Mouse (Mus musculus) neural tube, embryonic 11.5 days (tissue): Measurements from ENCODE around the gene Tshz2. TPM values are rescaled to one million over a fixed set of nuclear protein-coding genes. Genes with fewer than 3 reads are reported as not detected.

Source experiments
- ATAC-seq: fragments of 200-750 bp; cut with Nextera tagmentation; 2 replicates; pipeline ENCODE4 v1.8.0; 2017; ENCODE audit warnings: moderate number of reproducible peaks, mild to moderate bottlenecking, moderate TSS enrichment, moderate library complexity; ENCODE audit not compliant: insufficient read depth, low FRiP score, low TSS enrichment
- DNase-seq: peaks from one replicate; pipeline ENCODE4 v3.0.0-alpha.2; 2015; ENCODE audit warnings: low spot score
- H3K27ac ChIP-seq: fragments of 300-500 bp; sonication (generic); 2 replicates; pipeline ENCODE4 v1.5.1; 2014; ENCODE audit warnings: low read depth, mild to moderate bottlenecking, low read length
- H3K27me3 ChIP-seq: fragments of 300-500 bp; sonication (generic); 2 replicates; pipeline ENCODE4 v1.6.1; 2014; ENCODE audit warnings: mild to moderate bottlenecking, low read length, mixed read lengths; ENCODE audit not compliant: control insufficient read depth, insufficient read depth
- H3K36me3 ChIP-seq: fragments of 300-500 bp; sonication (generic); 2 replicates; pipeline ENCODE4 v1.6.1; 2014; ENCODE audit warnings: mild to moderate bottlenecking, low read length, moderate library complexity, mixed read lengths; ENCODE audit not compliant: control insufficient read depth, insufficient read depth
- H3K4me1 ChIP-seq: fragments of 300-500 bp; sonication (generic); 2 replicates; pipeline ENCODE4 v1.6.1; 2014; ENCODE audit warnings: low read length, mixed read lengths; ENCODE audit not compliant: control insufficient read depth, insufficient read depth
- H3K4me2 ChIP-seq: fragments of 300-500 bp; sonication (generic); 2 replicates; pipeline ENCODE4 v1.6.1; 2014; ENCODE audit warnings: low read depth, mild to moderate bottlenecking, moderate library complexity
- H3K4me3 ChIP-seq: fragments of 300-500 bp; sonication (generic); 2 replicates; pipeline ENCODE4 v1.5.1; 2014; ENCODE audit warnings: low read depth, low read length
- H3K9ac ChIP-seq: fragments of 300-500 bp; sonication (generic); 2 replicates; pipeline ENCODE4 v1.6.1; 2014; ENCODE audit warnings: mild to moderate bottlenecking, low read length
- H3K9me3 ChIP-seq: fragments of 300-500 bp; sonication (generic); 2 replicates; pipeline ENCODE4 v1.6.1; 2016; ENCODE audit warnings: low read length; ENCODE audit not compliant: control insufficient read depth
- WGBS: fragments of 180-500 bp; shearing (Covaris S2); extraction: QIAGEN DNeasy Blood & Tissue Kit; methylation state at CpG from one replicate; pipeline ENCODE4 v1.1.7; 2014; 5-methylcytosine and 5-hydroxymethylcytosine counted together
- polyA plus RNA-seq: library from polyadenylated mRNA; unstranded; fragments of >200 nt; fragmentation: Nextera tagmentation; extraction: Ambion mirVana; gene quantifications from 2 replicates; pipeline ENCODE4 v1.2.1, GENCODE M21; 2014

Tshz2 gene
- polyA plus RNA-seq, 1 experiment from 2014 or later: 9.1 TPM

- H3K4me3 ChIP-seq: no peak overlapping the region
- no peaks in the 10 kb centered on the region for H3K36me3 ChIP-seq
- no peak for DNase-seq
- no peaks in the 10 kb centered on the region for H3K9me3 ChIP-seq
- no peak for ATAC-seq
- H3K27me3 ChIP-seq: no peaks in the 10 kb centered on the region
- H3K9ac ChIP-seq: no peak overlapping the region
- no peak overlapping the region for H3K4me2 ChIP-seq
- WGBS: 92% methylated on average over 5 of the region's 5 CpGs
- H3K4me1 ChIP-seq: no peaks in the 10 kb centered on the region
- no peak overlapping the region for H3K27ac ChIP-seq
Measured at GRCm38 (mm10) chr2:169699141-169699540, 66.3 kb downstream of the Tshz2 start.

- WGBS: 88% methylated on average over 7 of the region's 7 CpGs
- DNase-seq: no peak
Measured at GRCm38 (mm10) chr2:169699862-169700511, 67.2 kb downstream of the Tshz2 start.

GRCm38 (mm10) chr2:169702725-169703486 is 70.1 kb downstream of the Tshz2 start:
- Histone ChIP-seq H3K4me3 (no peak overlapping the region), H3K27ac (no peak overlapping the region), H3K9ac (no peak overlapping the region), H3K9me3 (0 out of 2 replicates have a peak, but pooled peaks cover 2% of the 10 kb centered on the region), H3K4me2 (no peak overlapping the region), H3K36me3 (no peaks in the 10 kb centered on the region), H3K4me1 (no peaks in the 10 kb centered on the region), H3K27me3 (no peaks in the 10 kb centered on the region)
- DNase-seq (no peak), ATAC-seq (no peak)
- 39% methylated on average over 15 of the region's 15 CpGs for WGBS

More at GRCm38 (mm10) chr2:169699862-169700511, 67.2 kb downstream of the Tshz2 start:
- H3K36me3 ChIP-seq: no peaks in the 10 kb centered on the region
- no peak for ATAC-seq
- no peak overlapping the region for H3K4me2 ChIP-seq
- H3K9ac ChIP-seq: no peak overlapping the region
- no peak overlapping the region for H3K4me3 ChIP-seq
- H3K9me3 ChIP-seq: 0 out of 2 replicates have a peak, but pooled peaks cover 2% of the 10 kb centered on the region
- no peak overlapping the region for H3K27ac ChIP-seq
- H3K27me3 ChIP-seq: no peaks in the 10 kb centered on the region
- no peaks in the 10 kb centered on the region for H3K4me1 ChIP-seq

GRCm38 (mm10) chr2:169721793-169722326 is 89.0 kb downstream of the Tshz2 start:
- Histone ChIP-seq H3K4me1 (peaks cover 9% of the 10 kb centered on the region; the same call in 1 of the 2 replicates), H3K4me3 (no peak overlapping the region), H3K9ac (no peak overlapping the region), H3K4me2 (no peak overlapping the region), H3K36me3 (no peaks in the 10 kb centered on the region), H3K9me3 (no peaks in the 10 kb centered on the region), H3K27ac (0 out of 2 replicates have a peak overlapping the region, but pooled peaks have one; percentile 17), H3K27me3 (no peaks in the 10 kb centered on the region)
- WGBS: 69% methylated on average over 18 of the region's 18 CpGs
- ATAC-seq (no peak), DNase-seq (no peak)

- 83% methylated on average over 6 of the region's 6 CpGs for WGBS
- no peak for DNase-seq
- no peaks in the 10 kb centered on the region for H3K9me3 ChIP-seq
- H3K4me2 ChIP-seq: no peak overlapping the region
- H3K27me3 ChIP-seq: no peaks in the 10 kb centered on the region
- H3K36me3 ChIP-seq: no peaks in the 10 kb centered on the region
- H3K4me1 ChIP-seq: peaks cover 9% of the 10 kb centered on the region; the same call in 1 of the 2 replicates
- H3K9ac ChIP-seq: no peak overlapping the region
- ATAC-seq: no peak
- no peak overlapping the region for H3K4me3 ChIP-seq
- no peak overlapping the region for H3K27ac ChIP-seq
Measured at GRCm38 (mm10) chr2:169722341-169722740, 89.5 kb downstream of the Tshz2 start.

- no peak for DNase-seq
- Histone ChIP-seq H3K9me3 (no peaks in the 10 kb centered on the region), H3K27ac (peak overlapping the region; percentile 23; the same call in 1 of the 2 replicates), H3K9ac (no peak overlapping the region), H3K27me3 (no peaks in the 10 kb centered on the region), H3K36me3 (no peaks in the 10 kb centered on the region), H3K4me3 (no peak overlapping the region), H3K4me1 (peaks cover 6% of the 10 kb centered on the region; the same call in 1 of the 2 replicates), H3K4me2 (no peak overlapping the region)
- no peak for ATAC-seq
- WGBS: 65% methylated on average over 24 of the region's 24 CpGs
Measured at GRCm38 (mm10) chr2:169723645-169724462, 91.0 kb downstream of the Tshz2 start.

GRCm38 (mm10) chr2:169728651-169729280 is 96.0 kb downstream of the Tshz2 start:
- Histone ChIP-seq H3K27me3 (no peaks in the 10 kb centered on the region), H3K27ac (no peak overlapping the region), H3K36me3 (no peaks in the 10 kb centered on the region), H3K9me3 (no peaks in the 10 kb centered on the region), H3K4me3 (no peak overlapping the region), H3K4me1 (no peaks in the 10 kb centered on the region), H3K9ac (no peak overlapping the region), H3K4me2 (no peak overlapping the region)
- ATAC-seq: no peak
- WGBS: 68% methylated on average over 16 of the region's 16 CpGs
- DNase-seq: no peak

- H3K9me3 ChIP-seq: no peaks in the 10 kb centered on the region
- DNase-seq (no peak), ATAC-seq (no peak)
- no peaks in the 10 kb centered on the region for H3K36me3 ChIP-seq
- H3K27ac ChIP-seq: no peak overlapping the region
- H3K27me3 ChIP-seq: no peaks in the 10 kb centered on the region
- H3K4me3 ChIP-seq: no peak overlapping the region
- H3K9ac ChIP-seq: no peak overlapping the region
- 86% methylated on average over 7 of the region's 7 CpGs for WGBS
- H3K4me2 ChIP-seq: no peak overlapping the region
- H3K4me1 ChIP-seq: no peaks in the 10 kb centered on the region
Measured at GRCm38 (mm10) chr2:169730551-169730996, 97.8 kb downstream of the Tshz2 start.
